Mouse (Mus musculus) heart, adult 9 months (tissue): Measurements from ENCODE around the gene Copg2.
"Not testable (repeated sequence)": the region's sequence is repeated elsewhere in the genome, so short reads cannot be mapped to it uniquely, and the experiment has no call there.

ENCODE experiments used
- DNase-seq, 2 experiments: peaks; one replicate each; pipeline ENCODE4 v3.0.0; 2022; ENCODE audit warnings: low spot score in 2 of 2

The Copg2 gene

DNA sequence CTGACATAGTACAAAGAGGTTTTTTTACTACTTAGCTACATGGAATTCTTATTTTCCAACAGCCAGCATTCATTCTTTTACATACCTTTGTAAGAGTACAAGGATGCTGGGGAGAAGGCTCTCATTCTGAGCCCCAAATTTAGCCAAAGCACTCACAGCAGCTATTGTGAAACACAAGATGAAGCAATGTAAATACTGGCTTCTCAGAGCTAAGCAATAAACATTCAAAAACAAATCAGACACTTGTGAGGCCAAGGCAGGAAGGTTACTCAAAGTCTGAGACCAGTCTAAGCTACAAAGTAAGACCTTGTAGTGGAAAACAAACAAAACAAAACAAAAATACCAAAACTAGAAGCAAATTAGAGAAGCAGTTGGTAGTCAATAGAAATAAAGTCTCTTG lies 83.0 kb downstream of the Copg2 start:
- DNase-seq: no peak

DNA sequence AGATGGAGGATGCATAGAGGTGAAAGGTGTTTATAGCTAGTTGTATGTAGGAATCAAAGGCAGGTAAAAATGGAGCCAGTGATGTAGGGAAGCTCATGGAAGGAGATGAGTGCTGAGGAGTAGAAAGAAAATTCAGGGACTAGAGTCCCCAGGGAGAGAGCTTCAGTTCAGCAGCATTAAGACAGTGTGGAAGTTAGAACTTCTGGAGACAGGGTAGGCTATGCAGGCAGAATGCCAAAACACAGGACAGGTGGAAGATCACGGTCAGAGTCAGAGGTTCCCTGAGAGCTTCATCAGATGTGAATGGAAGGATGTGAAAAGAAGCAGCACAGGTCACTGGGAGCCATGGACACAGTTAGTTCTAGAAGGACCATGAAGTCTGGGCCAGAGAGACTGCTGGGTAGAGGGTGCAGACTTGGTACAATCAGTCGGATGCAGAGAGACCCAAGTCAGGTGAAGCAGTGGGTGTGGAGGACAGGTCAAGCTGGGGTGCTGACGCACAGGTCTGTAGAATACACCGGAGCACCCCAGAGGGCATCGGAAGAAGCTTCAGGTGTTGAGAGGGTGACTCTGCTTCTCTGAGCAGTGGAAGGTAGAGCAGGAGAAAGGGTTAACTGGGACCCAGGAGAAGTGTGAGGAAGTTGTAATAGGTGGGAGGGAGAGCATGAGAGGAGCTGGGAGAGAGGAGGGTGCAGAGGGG lies 91.4 kb downstream of the Copg2 start:
- no peak for DNase-seq

GRCm38 (mm10) chr6:30804389-30805052 lies 92.1 kb downstream of the Copg2 start:
- DNase-seq: peak; percentile 19 to 31

DNA sequence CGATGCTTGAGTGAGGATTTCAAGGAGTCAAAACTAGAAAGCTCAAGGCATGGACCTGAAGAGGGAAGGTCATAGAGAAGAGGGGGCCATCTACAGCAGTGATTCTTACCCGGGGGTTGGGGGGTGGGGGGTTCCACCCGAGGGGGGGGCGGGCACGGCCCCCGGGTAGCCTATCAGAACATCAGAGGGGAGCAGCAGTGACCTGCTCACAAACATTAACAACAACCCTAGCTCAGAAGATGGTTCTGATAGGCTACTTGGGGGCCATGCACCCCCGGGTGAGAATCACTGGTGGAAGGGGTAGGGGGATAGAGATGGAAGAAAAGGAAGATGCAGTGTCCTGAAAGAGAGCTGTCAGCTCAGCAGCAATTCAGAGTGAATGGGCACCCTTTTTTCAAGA lies 93.7 kb downstream of the Copg2 start:
- not testable (repeated sequence) for DNase-seq

DNA sequence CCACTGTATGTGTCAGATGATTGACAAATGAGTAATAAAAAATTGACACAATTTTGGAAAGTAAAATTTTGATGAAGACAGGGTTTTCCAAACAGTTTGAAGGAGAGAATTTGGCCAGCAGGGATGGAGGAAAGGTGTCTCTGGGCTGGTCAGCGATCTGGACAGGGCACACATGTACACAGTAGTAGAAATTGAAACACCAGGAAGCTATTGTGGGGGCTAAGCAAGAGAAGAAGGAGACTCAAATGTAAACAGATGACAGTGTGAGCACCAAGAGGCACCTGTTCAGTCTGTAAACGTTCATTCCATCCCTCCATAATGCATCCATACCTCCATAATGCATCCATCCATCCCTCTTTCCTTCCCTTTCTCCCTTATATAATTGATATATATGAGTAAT lies 145.4 kb downstream of the Copg2 start:
- no peak for DNase-seq

DNA sequence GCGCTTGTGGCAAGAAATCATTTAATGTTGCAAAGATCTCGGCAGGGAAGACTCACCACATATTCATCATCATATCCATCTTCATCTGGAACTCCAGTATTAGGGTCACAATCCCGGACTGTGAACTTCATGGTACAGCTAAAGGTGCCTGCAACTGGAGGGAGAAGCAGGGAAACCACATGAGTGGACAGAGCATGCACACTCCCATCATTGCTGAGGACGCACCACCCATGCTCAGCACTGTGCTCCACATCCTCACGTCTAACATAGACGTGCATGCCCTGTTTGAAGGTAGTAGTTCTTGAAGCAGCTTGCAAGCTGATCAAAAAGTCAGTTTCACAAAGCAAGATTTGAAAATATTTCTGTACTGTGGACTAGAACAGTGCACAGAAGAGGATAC lies 146.1 kb downstream of the Copg2 start:
- no peak for DNase-seq

- no peak for DNase-seq
Observed at GRCm38 (mm10) chr6:30749892-30750291, 146.7 kb downstream of the Copg2 start.

- DNase-seq: no peak
Observed at GRCm38 (mm10) chr6:30749042-30749689, 147.4 kb downstream of the Copg2 start.

DNA sequence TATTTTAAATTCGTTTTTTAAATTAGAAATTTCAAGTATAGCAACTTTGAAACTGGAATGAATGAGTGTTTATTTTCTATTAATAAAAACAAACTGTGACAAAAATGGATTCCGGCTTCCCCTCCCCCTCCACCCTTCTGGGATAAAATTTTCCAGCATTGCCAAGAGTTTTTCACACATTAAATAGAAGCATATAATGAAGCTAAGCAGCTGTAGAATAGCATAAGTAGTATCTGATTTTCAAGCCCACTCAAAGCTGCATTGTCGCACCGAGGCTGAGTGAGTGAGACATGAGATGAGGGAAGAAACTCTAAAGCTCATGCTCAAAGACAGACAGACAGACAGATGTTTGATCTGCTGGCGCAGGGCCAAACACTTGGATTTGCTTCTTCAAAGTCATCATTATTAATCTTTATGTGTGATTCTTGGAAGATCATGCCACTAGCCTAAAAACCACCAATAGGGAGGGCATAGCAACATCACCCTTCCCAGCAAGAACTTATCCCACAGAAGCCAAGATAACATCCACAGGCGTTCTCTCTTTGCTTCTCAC lies 148.2 kb downstream of the Copg2 start:
- DNase-seq: no peak

DNA sequence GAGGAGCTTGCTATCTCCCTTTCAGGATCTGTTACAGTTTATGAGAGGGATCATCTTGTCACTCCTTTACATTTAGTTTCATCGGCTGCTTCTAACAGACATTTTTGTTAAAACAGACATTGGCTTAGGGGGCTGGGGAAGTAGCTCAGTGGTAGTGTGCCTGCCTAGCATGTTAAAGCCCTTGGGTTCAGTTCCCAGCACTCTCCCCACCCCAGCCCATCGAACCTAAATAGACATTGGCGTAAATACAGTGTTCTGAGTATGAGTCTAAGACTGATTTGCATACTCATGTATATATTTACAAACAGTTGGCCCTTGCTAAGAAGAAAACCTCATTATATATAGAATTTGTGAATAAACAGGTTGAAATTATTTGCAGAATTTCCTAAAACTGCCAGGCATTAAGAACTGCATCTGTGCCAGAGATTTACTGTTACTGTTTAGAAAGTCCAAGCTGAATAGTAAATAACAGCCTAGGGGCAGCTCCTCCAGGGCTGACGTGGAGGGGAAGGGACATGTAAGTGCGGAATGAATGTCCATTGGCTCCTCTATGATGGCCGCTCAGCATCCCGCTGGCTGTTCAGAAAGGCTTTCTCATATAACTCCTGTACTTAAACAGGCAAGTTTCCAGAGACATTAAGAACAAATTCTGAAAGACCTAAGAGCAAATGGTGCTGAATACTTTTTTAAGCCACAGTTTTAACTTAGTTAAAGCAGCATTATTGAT lies 148.8 kb downstream of the Copg2 start:
- no peak for DNase-seq

GRCm38 (mm10) chr6:30745591-30745990 lies 151.0 kb downstream of the Copg2 start:
- DNase-seq: no peak

DNA sequence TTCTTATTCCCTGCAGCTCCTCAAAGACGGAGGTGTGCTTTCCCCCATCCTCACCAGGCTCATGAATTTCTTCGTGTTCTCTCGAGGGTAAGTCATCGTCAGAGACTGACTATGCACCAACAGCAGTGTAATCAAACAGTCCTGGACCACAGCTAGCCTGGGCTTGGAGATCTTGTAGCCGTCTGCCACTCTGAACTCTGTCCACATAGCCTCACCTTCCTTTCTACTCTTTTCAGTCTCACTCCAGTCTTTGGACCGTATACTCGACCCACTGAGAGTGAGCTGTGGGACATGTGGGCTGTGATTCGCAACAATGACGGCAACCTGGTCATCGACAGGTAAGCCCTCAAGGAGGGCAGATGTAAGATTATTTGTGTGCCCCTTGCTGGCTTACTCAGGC lies 151.7 kb downstream of the Copg2 start:
- no peak for DNase-seq

DNA sequence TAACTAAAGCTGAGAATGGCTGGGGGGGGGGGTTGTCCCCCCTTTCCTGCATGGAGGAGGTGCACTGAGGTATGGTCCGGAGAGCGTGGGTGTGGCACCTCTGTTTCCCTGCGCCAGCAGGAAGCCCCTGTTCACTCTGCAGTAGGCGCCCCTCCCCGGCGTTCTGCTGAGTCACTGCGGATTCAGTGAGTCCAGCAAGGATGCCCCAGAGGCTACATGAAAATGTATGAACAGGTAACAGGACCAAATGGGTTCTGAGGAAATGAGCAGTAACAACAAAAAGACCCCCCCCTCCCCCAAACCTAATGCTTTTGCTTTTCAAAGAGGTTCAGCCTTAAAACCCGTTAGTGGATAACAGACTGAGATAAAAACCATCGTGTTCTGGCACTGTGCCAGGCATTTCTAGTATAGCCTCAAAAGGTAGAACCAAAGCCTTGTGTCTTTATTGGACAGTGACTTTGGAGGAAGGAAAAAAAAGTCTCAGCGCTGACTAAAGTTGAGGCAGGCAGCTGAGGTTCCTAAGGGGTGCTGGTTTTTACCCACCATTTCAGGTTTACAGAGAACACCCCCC lies 157.3 kb downstream of the Copg2 start:
- DNase-seq: no peak

DNA sequence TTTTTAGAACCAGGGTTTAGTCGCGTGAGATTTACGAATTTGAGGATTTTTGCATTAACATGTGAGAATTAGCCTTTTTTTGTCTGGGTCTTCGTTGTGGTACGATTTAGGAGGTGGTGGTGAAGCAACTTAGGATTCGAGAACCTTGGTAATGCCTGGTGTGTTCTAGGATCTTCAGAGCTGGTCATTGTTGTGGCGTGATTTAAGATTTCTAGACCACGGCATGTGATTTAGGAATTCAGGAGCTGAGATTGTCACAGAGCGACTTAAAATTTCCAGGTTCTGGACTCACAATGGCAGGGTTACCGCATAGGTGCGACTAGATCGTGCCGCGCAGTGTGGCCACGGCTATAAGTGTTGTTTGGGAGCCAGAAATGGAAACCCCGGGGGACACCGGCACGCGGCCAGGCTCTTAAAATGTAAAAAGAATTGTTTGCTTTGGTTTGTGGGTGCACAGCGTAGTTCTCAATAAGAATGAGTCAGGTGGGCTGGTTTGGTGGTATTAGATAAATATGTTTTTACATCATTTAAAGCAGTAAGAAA lies 158.1 kb downstream of the Copg2 start:
- no peak for DNase-seq

DNA sequence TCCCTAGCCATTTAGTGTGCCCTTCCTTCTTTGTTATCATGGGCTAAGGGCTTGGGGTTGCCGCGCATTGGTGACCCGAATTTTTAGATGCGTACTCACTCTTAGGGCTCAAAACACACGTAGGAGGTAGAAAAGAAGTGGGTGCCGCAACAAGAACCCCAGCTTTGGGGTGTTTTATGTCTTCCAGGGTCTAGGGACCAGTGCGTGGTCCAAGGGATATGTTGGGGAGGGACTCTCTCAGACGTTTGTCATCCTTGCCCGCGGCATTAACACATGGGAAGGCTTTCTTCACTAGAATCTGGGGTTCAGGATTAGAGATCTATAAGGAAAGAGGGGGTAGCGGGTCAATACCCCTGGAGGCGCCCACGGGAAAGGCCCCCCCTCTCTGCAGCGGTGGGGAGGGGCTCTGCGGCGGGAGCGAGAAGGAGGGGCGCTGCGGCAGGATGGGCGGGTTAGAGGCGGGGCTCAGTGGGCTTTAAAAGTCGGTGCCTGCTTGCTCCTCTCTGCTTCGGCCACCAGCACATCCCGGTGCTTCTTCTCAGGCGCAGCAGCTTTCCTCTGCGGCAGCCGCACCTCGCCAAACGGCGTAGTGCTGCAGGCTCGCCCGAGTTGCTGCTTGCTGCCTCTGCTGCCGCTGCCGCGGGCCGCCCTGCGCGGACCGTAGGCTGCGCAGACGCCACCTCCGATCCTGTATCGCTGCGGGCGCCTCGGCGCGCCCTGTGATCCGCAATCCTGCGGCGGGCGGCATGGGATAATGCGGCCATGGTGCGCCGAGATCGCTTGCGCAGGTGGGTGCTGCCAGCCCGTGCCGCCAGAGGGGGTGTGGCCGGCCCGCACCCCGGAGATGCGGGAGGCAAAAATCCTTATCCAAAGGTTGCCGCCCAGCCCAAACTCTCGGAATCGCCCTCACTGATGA lies 158.8 kb downstream of the Copg2 start:
- peak; percentile 63 to 74 for DNase-seq

DNA sequence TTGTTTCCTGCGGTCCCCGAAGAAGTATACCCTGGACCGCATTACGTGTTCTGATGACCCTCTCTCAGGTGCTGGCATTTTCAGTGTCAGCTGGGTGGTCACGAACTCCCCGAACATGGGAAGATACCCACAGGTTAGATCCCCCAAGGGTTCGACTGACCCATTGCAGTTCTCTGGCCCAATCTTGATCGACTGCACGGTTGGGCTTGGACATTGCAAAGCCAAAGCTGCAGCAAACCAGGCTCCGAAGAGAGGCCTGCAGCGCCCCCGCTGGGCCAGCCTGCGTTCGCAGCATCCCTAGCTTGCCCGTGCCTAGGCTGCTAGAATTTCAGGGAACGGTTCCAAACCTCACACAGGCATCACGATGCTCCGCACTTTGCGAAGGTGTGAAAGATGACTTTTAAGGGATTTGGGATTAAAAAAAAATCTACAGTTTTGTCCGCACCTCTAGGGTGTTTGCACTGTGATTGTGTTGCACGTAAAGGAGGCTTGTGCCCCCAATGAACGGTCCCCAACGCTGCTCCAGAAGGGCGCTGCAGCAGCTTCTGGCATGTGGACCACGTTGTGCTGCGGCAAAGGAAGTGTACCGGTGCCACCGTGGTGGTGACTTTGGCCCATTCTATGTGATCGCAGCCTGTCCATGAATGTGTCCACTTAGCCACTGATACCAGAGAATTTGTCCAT lies 159.6 kb downstream of the Copg2 start:
- DNase-seq: peak; percentile 42 to 57

DNA sequence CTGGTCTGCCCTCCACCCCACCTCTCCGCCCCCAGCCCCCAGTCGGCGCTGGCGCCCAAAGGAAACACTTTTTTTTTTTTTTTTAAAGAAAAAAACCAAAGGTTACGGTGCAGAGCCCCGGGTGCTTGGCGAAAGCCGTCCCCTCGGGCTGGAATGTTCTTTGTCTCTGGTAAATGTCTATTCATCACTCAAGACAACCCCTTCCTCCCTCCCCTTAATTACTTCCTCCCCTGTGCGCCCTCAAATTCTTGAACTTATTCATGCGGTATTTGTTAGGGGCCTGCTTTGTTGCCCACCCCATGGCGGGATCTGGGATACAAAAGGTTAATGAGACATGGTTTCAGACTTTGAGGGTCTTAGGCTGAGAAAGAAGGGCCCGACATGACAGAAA lies 160.2 kb downstream of the Copg2 start:
- DNase-seq: no peak

DNA sequence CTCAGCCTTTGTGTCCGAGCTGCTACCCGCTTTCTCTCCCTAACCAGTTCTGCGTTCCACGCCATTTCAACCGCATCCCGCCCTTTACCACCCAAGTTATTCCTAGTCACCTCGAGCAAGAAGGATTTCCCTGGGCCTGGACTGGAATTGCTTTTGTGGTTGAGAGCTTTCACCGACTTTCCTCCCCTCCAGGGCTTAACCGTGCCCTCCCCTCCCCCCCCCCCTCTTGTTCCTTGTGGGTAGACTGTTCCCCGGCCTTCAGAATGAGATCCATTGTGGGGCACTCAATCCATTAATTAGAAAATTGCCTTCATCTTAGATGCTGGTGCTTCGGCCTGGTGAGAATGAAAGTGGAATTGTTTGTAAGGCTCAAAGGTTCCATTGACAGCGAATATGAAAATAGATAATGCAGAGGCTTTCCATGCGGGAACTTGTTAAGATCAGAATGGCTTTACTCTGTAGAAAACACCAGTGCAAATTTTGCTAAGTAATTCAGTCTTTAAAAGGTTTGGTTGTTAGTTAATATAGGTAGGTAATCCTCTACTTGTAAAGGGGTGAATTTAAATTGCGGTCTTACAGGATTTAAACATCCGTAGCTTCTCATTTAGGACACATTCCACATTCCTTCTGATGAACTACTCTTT lies 160.7 kb downstream of the Copg2 start:
- no peak for DNase-seq

- DNase-seq: no peak
Observed at GRCm38 (mm10) chr6:30734988-30735727, 161.4 kb downstream of the Copg2 start.
